Mouse (Mus musculus) adrenal gland, postnatal 4 days (tissue): ENCODE measurements at regions not wholly inside any gene's neighbourhood (a gene's known extent, or its start where the extent isn't known, plus 50 kb on each side); places are given as distances from the start of the nearest gene placed in this dataset.
"Not testable (repeated sequence)": the region's sequence is repeated elsewhere in the genome, so short reads cannot be mapped to it uniquely, and the experiment has no call there.

Experiments
- DNase-seq, 2 experiments: peaks; one replicate each; pipeline ENCODE4 v3.0.0; 2021 to 2022; ENCODE audit warnings: low spot score in 2 of 2, mixed read lengths in 2 of 2

DNA sequence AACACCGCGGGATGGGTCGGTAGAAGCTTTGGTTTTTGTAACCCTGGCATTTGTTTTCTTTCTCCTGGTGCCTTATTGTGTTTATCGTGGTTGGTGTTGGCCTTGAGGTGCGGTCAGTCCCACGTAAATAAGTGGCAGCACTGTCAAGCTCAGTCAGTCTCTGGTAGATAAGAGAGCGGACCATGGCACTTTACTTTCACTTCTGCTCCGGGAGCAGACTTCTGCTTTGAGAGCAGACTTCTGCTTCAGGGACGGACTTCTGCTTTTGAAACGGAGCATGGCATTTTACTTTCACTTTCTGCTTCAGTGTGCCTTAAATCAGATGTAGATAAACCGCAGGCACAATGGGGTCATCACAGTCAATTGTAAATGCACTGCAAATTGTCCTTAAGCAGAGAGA lies 54.3 kb upstream of the Ccdc66 start:
- not testable (repeated sequence) for DNase-seq

DNA sequence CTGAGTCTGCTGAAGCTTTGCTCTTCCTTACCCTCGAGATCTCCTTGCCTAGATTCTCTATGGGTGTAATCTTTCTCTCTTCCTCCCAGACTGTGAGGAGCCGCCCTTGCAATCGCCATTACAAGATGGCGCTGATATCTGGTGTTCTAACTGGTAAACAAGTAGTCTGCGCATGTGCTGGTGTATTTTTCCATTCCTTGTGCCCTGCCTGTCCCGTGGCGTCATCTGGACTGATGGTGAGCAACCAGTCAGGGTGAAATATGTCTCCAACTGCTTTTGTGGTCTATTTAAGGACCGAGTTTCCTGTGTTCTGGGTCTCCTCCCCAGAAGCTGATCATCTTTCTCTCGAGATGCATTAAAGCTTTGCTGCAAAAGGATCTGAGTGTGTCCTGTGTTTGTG lies 53.7 kb upstream of the Ccdc66 start:
- not testable (repeated sequence) for DNase-seq

DNA sequence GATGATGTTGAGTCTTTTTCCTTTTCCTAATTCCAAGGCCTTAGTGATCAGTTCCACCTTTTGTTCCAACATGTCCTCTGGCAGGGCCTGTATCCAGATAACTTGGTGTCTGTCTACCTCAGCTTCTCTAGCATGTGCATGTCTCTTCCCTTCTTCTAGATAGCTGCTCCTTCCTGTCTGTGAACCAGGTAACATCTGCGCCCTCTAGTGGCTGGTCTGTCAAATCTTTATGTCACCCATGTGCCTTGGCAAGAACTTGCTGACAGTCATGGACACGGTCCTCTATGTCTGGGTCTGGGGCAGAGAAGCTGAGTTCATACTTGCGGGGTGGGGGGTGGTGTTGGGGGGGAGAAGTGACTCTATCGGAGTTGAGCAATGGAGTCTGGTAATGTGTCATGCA lies 52.2 kb upstream of the Ccdc66 start:
- DNase-seq, result peak in 1 of 2 experiments; percentile 32

DNA sequence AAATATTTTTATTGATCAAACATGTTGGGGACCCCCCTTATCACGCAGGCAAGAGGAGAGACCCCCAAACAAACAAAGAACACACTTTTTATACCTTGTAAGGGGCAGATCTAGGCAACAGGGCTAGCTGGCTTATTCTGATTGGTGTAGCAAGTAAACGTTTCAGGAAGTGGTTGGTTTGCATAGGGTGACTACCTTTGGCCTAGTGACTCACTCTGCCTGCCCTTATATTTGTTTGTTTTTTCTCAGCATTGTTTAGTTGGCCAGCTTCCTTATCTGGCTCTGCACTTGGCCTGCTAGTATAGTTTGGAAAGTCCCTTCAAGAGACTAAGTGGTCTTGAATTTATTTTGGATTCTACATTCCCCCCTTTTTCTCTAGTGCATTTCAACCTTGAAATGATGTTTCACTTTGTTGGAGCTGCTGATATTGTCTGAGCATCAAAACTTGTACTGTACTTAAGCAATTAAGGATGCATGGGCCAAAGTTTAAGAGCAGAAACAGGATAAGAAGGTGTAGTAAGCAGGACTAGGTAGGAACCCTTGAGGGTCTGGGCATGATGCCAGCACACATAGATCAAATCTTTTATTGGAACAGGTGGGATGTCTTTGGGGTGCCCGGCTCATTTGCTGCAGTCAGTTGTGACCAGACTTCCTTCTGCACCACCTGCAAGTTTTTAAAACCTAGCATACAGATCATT lies 50.7 kb upstream of the Ccdc66 start:
- DNase-seq, result no peak
